Mouse (Mus musculus): Measurements from ENCODE around the gene C330021F23Rik.

- TF ChIP-seq POLR2A (IDR thresholded peaks at IDR 0.05; ENCODE audit: insufficient read depth, low read length) (peak; percentile 61), CTCF (IDR thresholded peaks at IDR 0.05; ENCODE audit: low read depth, low read length) (no peak), EP300 (IDR thresholded peaks at IDR 0.05; ENCODE audit: insufficient read depth, low read depth, low read length) (no peak)
Observed at GRCm38 (mm10) chr8:3630647-3631477, 63.1 kb downstream of the C330021F23Rik start, which contains the start of gene Stxbp2.

Data from ES-Bruce4 (cell line).